Mouse (Mus musculus) monocyte, adult 2 months (primary cell): ENCODE data around the gene Nes.

ENCODE experiments used
- DNase-seq, 2 experiments: peaks; one replicate each; pipeline ENCODE4 v3.0.0; 2022; ENCODE audit warnings: low spot score in 2 of 2, low read depth in 1 of 2

Gene Nes

GRCm38 (mm10) chr3:87970939-87971488 is at the start of gene Nes:
Gene Nes (plus strand): TSS chr3:87971078.
- DNase-seq = no peak

GRCm38 (mm10) chr3:87924996-87925395 is 45.9 kb upstream of the Nes start:
- DNase-seq = no peak

- DNase-seq = no peak
These were observed 43.4 kb upstream of the Nes start for GRCm38 (mm10) chr3:87927452-87927851.

- DNase-seq = no peak
These were observed 41.4 kb upstream of the Nes start for GRCm38 (mm10) chr3:87929341-87930077.

DNA sequence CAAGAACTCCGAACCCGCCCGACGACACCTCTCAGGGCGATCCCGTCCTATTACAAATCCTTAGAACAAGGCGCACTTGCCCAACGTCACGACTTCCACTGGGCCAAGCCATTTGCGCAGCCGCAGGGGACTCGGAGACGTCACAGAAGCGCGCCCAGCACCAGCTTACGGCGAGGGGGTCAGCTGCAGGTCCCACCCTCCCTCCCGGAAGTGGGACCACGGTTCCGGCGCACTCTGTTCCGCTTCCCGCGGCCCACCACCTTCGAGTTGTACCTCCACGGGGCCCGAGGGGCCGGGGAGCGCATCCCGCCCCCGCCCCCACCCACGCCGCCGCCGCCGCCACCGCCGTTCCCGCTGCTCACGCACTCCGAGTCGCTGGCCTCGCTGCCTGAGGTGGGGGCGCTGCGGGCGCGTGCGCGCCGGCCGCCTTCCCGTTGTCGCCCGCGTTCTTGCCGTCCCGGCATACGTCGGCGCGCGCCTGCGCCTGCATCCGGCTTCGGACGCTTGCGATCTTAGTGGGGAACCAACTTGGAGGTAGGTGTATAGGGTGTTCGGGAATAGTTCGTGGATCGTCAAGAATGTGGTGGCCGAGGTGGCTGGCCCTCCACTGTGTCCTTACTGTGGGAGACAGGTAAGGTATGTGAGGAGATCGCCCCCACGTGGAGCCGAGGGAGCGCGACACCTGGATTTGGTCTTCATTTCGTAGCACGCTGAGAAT is 40.6 kb upstream of the Nes start, which contains the start of the genes Isg20l2 and Rrnad1:
Isg20l2 (plus strand) TSS at position 237 of the 718 bp plus-strand sequence.
Rrnad1 (minus strand) TSS at position 640 of the 718 bp plus-strand sequence.
- peak; percentile 84 to 93 for DNase-seq

GRCm38 (mm10) chr3:87934026-87934425 is 36.9 kb upstream of the Nes start:
- DNase-seq = no peak

- no peak for DNase-seq
These were observed 36.4 kb upstream of the Nes start for GRCm38 (mm10) chr3:87934501-87934900.

DNA sequence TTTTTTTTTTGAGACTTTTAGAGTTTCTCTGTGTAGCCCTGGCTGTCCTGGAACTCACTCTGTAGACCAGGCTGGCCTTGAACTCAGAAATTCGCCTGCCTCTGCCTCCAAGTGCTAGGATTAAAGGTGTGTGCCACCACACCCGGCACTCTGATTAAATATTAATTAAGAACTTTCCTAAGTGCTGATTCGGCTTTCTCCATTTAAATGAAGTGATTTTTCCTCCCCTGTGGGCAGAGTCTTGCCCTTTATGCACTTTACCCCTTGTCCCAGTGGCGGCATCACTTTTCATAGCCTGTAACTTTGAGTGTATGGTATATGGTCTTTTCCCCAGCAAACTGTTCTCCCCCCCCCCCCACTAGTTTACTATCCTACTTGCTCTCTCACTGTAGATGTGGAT is 35.7 kb upstream of the Nes start:
- no peak for DNase-seq

DNA sequence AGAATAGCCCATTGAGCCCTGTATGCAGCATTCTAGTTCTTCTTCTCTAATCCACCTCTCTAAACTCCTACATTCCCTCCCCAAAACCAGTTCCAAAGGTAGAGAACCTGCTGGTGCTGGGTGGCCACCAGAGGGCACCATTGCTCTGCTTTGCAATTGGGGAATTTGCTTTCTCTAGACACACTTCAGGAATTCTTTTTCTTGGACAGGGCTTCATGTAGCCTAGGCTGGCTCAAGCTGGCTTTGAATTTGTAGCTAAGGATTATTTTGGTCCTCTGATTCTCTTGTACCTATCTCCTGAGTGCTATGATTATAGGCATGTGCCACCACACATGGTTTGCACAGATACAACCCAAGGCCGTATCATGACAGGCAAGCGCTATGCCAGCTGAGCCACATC is 35.1 kb upstream of the Nes start:
- no peak for DNase-seq

DNA sequence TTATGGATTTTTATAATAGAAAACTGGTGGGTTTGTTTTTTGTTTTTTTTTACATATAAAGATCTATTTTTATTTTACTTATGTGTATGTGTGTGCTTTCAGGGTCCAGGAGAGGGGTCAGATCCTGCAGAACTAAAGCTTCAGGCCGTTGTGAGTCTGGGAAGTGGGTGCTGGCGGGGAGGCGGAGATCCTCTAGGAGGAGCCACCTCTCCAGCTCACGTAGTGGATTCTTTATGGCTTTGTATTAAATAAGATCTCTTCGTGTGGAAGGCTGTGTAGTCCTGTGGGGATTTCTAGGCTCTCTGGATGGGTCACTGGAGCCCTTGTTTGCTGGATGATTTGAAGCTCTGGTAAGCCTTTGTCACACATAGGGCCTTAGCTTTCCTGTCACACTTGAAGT is 30.3 kb upstream of the Nes start:
- no peak for DNase-seq

DNA sequence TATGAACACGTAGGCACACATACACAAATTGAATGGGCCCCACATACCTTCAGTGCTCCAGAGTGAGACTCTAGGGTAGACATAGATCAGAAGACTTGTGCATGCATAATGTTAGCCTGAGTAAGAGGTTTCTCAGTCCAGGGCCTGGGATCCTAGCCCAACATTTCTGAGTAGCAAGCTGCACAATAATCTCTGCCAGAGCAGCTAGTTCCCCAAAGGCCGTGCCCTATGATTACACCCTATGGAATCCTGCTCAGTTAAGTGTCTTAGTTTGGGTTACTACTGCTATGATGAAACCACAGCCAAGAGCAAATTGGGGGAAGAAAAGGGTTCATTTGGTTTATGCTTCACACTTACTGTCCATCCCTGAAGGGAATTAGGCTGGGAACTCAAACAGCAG is 28.4 kb upstream of the Nes start:
- no peak for DNase-seq

DNA sequence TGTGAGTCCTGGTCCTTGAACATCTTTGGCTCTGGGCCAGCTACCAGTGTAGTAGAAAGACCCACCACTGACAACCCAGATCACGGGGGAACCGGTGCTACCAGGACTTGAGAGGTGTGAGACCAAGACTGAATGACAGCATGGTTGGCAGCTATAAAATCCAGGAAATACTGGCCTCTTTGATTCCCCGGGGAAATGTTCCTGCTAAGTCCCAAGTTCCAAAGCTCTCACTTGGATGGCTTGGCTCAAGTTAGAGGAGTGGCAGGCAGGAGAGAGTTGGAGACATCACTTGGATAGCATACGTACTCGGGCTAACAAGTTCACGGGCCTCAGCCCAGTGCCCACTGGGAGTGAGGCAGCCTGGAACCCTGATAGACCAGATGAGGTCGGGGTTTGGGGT is 27.3 kb upstream of the Nes start:
- DNase-seq = no peak

DNA sequence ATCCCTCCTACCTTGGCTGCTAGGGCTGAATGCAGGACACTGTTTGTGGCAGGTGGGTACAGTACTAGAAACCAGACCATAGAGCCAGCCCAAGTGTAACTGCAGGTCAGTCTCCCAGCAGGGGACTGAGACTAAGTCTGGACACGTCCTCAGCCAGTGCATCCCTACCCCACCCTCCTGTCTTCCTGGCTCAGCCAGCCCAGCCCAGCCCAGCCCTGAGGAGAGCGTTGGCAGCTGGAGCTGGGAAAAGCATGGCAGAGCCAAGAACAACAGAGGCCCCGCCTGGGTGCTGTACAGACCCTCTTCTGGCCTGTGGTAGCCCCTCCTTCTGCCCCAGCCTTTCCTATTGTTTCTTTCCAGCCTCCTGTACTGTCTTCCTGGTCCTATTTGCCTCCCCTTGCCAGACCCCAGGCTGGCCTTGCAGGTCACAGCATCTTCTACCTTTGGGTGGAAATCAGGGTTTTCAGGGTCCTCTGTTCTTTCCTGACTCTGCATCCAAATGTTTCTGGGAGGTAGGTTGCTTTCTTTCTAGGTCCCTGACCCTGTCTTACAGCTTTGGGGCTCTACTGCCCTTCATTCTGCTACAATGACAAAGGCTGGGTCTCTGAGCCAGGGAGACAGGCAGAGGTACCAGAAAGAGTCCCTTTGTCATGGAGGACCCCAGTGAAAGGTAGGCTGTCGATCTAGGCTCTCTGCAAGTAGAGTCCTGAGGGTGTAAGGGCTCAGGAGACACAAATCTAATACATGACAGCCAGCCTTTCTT is 25.9 kb upstream of the Nes start:
- DNase-seq = no peak

GRCm38 (mm10) chr3:87945781-87946540 is 24.9 kb upstream of the Nes start:
- no peak for DNase-seq

DNA sequence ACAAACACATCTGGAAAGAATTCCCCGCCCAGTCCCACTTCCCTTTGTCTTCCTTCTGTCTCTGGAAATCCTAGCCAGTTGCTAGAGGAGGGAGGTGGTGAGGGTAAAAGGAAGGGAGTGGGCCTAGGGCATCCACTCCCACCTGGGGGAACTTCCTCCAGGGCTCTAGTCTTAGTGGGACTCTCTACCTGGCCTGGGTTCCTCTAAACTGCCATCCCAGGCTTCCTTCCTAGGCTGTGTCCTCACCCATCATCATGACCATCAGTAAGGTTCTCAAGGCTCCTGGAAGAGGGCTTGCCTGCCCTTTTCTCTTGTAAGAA is 24.4 kb upstream of the Nes start:
- no peak for DNase-seq

DNA sequence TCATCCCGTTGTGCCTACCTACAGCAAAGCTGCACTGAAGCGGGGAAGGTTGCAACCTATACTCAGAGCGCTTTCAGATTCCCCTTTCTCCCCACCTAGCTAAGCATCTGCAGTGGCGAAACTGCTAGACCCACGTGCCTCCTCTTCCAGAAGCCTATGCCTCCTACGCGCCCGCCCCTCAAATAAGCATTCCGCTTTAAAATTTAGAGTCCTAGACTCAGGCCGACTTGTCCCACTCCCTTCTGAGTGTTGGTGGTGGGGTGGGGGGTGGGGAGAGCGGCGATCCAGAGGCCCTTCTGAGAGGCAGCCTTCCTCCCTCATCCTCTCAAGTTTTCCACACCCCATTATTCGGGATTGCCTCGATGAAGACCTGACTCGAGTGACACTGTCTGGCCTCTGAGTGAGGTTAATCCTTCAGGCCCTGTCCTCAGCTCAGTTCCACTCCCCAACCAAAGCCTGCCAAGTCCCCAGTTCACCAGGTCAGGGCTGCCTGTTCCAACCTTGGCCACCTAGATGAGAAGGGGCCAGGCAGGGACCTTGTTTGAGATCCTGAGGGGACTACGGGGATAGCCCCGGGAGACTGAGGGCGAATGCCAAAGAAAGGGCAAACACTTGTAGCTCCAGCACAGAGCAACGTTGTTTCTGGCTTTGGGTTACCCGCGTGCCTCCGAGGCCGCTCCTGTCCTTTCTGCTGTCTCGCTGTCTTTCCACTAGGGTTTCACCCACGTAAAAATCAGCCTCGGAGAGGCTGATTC is 23.6 kb upstream of the Nes start:
- no peak for DNase-seq

DNA sequence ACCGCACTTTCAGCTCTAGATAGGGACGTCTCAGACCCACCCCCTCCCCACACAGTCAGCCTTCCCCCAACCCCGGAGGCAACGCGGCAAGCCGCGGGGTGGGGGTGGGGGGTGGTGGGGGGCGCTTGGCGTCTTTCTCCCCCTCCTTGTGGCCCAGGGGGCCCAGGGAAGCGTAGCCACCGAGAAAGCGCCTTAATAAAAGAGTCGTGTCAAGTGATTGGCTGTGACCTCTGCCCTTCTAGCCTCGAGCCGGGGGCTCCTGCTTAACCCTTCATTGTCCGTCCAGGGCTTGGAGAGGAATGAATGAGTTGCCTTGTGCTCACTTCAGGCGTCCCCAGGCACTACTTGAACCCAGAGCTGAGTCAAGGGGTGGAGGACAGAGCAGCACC is 23.1 kb upstream of the Nes start:
- no peak for DNase-seq

DNA sequence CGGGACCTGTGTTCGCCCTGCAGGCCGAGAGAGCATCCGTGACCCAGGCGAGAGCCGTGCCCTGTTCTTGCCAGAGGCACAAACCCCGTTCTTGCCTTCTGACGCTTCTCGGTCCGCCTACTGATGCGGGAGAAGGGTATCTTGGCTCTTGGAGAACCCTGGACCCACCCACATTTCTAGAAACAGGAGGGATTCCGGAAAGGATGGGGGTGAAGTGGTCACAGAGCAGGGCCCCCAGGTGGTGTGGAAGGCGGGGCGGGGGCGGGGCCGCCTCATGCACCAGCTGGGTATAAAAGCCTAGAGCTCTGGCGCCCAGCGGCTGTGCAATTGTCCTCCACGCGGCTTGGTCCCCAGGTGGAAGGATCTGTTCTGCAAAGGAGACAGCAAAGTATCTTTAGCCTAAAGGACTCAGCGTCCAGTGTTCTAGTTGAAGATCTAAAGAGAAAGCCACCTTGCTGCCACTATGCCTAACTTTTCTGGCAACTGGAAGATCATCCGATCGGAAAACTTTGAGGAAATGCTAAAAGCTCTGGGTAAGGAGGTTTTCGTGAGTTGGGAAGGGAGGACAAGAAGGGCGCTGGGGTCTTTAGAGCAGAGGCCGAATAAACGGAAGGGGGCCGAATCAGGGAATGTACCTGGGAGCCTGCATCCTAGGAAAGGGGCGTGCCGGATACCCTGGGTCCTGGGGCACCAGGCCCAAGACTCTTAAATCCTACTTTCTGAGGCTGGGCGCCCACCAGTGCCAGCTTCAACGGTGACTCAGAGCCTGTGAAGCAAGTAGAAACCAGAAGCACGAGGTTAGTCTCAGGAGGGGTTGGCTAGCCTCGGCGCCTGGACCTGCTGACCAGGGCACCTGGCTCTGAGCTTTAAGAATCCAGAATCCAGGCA is 22.3 kb upstream of the Nes start, which contains the start of gene Crabp2:
Crabp2 (plus strand) TSS at position 289 of the 888 bp plus-strand sequence.
- DNase-seq = no peak

- DNase-seq = no peak
These were observed 21.5 kb upstream of the Nes start for GRCm38 (mm10) chr3:87949266-87949954.
